Mouse (Mus musculus) spleen, postnatal 10 days (tissue): ENCODE results near the gene Ankrd65.
"Not testable (repeated sequence)": the region's sequence is repeated elsewhere in the genome, so short reads cannot be mapped to it uniquely, and the experiment has no call there.

Experiments used
- DNase-seq, 2 experiments: peaks; one replicate each; pipeline ENCODE4 v3.0.0; 2021 to 2022; ENCODE audit warnings: low spot score in 2 of 2

Ankrd65 gene

GRCm38 (mm10) chr4:155790021-155790489 is at the start of gene Ankrd65:
TSS of gene Ankrd65 (plus strand) at chr4:155790439.
- DNase-seq, result peak in 1 of 2 experiments; percentile 35

GRCm38 (mm10) chr4:155740681-155741080 is 49.6 kb upstream of the Ankrd65 start:
- DNase-seq, result not testable (repeated sequence)

GRCm38 (mm10) chr4:155742684-155743083 is 47.6 kb upstream of the Ankrd65 start:
- DNase-seq, result no peak

GRCm38 (mm10) chr4:155744474-155744873 is 45.8 kb upstream of the Ankrd65 start:
- DNase-seq, result no peak

DNA sequence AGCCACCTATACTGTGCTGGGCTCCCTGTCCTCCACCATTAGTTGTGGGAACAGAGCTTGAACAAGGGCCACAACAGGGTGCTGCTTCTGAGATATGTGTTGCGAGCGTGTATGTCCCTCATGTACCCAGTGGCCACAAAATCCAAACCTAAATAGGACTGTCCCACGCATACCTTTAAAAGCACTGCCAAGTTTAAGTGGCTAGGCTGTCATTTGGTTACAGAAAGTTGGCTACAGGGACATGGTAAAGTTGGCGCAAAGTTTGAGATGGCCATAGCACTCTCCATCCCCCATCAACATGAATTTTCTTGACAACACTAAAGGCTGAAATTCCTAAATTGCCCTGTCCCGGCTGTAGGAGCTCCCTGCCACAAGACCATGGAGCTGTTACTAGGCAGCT is 45.1 kb upstream of the Ankrd65 start:
- no peak for DNase-seq

GRCm38 (mm10) chr4:155746036-155746548 is 44.1 kb upstream of the Ankrd65 start:
- DNase-seq, result no peak

DNA sequence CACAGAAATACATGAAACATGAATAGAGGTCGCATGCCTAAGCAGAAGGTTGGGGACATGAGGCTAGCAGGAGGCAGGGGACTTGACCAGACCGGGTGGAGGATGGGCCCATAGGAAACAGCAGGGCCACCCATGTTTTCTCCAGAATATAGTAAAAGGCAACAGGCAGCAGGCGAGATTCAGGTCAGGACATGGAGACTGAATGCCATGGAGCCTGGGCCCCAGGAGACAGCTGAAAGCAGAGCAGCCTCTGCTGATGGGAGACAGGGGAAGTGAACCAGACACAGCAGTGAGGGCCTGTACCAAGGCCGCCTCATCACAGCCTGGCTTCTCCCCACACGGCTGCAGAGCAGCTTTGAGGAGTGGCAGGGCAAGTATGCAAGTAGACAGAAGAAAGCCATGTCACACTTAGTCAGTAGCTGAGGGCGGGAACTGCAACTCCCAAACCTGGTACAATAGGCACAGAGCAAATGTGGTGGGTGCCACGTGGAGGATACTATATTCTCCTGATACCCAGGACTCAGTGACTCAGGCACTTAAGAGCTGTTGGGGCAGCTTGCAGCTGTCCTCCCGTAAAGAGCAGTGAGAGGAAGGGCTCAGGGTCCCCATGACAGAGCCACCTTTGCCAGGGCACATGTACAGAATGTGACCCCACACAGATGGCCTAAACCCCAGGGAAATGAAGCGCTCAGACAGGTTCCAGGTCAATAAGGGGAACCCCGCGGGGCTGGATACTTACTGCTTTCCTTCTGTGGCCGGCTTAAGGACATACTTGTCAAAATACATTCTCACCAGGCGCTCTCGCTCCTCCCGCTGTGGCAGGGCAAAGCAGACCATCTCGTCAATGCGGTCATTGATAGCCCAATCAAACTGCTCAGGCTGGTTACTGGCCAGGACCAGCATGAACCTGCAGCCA is 43.4 kb upstream of the Ankrd65 start:
- DNase-seq, result no peak

DNA sequence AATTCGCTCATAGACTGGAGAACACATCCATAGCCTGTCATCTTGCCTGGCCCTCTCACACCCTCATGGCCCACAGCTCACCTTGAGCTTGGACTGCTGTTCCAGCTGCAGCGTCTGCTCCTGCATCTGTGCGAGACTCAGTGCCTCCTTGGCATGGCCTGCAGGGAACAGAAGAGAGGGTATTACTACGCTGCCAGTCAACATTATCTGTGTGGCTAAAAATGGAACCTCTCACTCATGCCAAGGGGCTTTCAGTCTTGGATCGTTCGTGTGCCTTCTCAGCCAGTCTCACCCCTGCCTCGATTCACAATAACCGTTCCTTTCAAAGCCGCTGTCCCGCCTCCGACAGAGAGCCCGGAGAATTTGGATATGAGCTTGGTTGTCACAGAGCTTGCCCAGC is 33.2 kb upstream of the Ankrd65 start:
- DNase-seq, result no peak

DNA sequence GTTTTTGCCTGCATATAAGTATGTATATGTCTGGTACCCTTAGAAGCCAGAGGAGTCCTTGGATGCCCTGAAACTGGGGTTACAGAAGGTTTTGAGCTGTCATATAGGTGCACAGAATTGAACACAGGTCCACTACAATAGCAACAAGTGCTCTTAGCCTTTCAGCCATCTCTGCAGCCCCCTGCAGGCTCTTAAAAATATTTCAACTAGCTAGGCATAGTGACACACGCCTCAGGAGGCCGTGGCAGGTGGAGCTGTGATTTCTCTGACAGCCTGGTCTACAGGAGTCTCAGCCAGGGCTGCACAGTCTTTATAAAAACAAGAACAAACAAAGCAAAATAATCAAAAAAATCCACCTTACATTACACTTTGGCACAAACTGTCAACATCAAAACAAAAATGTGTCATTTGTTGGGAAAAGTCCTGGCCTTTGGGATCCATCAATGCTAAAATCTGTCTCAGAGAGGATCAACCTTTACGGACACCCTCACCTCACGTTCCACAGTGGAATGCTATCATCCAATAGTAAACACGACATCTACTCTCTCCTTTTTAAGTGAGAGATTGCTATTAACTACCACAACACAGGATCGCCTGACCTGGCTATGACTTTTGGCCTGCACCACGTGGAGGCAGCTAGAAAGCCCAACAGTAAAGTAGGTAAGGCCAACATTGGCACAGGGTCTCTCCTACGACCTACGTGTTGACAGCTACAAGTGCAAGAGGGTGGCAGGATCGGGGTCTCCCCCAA is 30.2 kb upstream of the Ankrd65 start:
- peak in 1 of 2 experiments; percentile 54 for DNase-seq

- DNase-seq, result peak; percentile 96 to 98
Observed at GRCm38 (mm10) chr4:155760613-155761355, 29.5 kb upstream of the Ankrd65 start, which contains the start of gene Atad3a. TSS of gene Atad3a (minus strand) at chr4:155761093.

- DNase-seq, result no peak
Observed at GRCm38 (mm10) chr4:155761356-155762099, 28.7 kb upstream of the Ankrd65 start.

GRCm38 (mm10) chr4:155762357-155762756 is 27.9 kb upstream of the Ankrd65 start:
- DNase-seq, result no peak

DNA sequence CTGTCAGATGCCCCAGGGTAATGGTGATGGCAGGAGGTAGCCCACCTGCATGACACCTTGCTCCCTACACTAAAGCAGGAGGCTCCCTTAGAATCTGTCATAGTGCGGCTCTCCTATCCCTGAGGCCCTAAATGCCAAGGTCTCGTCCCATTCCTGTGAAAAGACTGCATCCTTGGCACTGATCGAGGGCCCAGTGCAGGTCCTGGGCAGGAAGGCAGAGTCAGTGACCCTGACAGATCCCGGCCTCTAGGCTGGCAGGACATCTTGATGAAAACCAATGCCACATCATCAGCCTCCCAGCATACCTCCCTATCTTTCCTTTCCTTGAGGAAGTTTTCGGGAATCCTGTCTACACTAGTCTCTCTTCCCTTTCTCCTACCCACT is 20.8 kb upstream of the Ankrd65 start:
- DNase-seq, result no peak

DNA sequence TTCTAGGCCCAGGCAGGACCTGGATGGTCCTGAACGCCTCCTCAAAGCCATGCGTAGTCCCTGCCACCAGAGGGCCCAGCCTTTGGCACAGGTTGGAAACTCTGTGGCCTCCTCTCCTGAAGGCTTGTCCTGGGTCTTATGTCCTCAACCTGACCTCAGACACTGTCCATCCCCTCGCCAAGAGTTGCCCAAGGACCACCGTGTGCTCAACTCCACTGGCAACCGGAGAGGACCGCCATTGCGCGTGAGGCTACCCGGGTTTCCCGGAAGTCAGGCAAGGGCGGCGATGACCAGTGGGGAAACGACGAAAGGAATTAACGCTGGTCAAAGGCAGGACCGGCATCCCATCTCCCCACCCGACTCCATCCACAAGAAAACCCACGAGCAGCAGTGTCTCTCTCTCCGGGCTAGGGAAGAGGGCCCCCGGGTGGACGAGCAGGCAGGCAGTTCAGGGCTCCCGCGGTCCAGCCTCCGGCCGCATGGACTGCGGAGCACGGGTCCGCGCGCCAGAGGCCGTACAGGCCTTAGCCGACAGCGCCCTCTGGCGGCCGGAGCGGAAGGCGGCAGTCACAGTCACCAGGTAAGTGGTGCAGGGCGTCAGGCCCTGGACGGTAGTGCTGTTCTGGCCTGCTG is 20.2 kb upstream of the Ankrd65 start:
- DNase-seq, result peak; percentile 94

DNA sequence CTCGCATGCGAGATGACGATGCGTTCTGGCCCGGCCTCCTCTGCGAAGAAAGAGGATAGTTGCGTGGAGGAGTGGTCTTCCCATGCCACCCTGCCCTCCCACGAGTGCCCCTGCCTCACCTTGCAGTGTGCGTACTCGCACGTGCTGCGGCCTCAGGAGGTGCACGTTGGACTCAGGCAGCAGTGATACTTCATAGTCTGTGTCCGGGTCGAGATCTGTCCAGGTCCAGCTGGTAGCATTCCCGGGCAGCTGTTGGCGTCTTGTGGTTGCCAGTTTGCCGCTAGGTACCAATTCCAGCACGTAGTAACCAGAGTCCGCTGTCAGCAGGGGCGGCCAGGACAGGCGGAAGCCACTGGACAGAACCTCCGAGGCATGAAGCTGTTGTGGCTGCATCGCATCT is 19.6 kb upstream of the Ankrd65 start:
- no peak for DNase-seq

- no peak for DNase-seq
Observed at GRCm38 (mm10) chr4:155771706-155772105, 18.5 kb upstream of the Ankrd65 start.

GRCm38 (mm10) chr4:155772786-155773185 is 17.5 kb upstream of the Ankrd65 start:
- peak in 1 of 2 experiments; percentile 20 for DNase-seq

DNA sequence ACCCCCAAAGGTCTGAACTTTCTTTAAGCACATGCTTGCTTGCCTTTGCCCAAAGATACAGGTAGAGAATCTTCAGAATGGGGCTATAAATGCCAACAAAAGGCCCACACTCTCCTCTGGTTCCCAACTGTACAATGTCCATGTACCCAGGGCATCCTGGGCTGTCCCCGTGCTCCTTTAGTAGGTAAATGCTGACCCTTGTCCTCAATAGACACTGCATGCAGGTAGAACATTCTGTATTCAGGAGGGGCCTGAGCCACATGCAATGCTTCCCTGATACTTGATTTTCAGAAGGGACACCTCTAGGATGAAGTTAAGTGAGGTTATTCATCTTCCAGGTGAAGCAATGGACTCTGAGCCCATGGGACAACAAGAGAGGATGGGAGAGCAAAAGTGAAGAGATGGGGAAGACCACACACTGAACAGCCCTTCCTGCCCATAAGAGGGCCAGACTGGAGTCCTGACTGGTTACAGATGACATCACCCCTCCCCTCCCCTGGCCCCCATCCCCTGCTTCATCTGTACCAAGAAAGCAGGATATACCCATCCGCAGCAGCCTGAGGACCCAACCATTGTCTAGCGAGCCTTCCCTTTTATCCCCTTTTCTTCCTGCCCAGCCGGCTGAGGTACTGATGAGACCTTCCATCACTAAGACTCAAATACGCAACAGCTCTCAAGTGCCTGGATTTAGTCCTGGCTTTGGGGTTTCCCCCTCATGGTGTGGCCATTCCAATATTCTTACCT is 16.7 kb upstream of the Ankrd65 start:
- no peak for DNase-seq

- peak; percentile 76 to 92 for DNase-seq
Observed at GRCm38 (mm10) chr4:155774280-155774754, 15.9 kb upstream of the Ankrd65 start, which contains the start of gene Vwa1. TSS of gene Vwa1 (minus strand) at chr4:155774698.
